Mouse (Mus musculus): Measurements from ENCODE around the gene Rgs12. TPM values are rescaled to one million over a fixed set of nuclear protein-coding genes. Genes with fewer than 3 reads are reported as not detected.

The Rgs12 gene
- polyA plus RNA-seq, 1 experiment, result 6.1 TPM

DNA sequence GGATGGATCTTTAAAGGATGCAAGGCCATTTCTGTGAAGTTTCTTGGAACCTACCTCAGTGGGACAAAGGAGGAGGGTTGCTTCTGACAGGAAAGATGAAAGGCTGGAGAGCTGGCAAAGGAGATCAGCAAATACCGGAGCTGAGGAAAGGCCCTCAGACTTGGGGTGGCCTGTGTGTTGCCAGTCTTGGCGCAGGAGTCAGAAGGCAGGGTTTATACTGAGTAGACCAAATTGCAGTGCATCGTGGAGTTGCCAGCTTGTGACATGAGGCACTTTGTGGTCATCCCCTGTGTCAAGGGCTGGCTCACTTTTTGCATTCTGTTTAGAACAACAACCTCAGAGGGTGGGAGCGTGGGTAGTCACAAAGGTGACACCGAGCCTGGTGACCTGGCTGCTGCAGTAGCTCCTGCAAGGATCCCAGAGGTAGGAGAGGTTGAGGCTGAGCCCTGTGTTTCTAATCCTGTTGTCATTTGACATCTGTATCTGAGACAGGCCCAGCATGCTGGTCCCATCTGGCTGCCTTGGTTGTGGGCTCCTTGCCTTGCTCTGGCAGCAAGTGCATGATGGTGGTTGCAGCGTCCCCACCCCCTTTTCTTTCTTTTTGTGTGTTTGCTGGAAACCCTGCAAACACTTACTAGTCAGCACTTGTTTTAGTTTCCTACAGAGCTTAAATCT, 1.4 kb downstream of the Rgs12 start:
- TF ChIP-seq CTCF (IDR thresholded peaks at IDR 0.05; ENCODE audit: extremely low read depth, insufficient read length, insufficient replicate concordance, low read depth, low read length) (no peak), POLR2A (IDR thresholded peaks at IDR 0.05; ENCODE audit: low read depth, low read length) (no peak)
- Histone ChIP-seq H3K36me3 (ENCODE audit: control insufficient read depth, insufficient read depth, low read length) (no peaks in the 10 kb centered on the region), H3K4me3 (ENCODE audit: low read depth, low read length) (no peak overlapping the region), H3K27ac (ENCODE audit: insufficient read depth, low read depth, low read length) (no peak overlapping the region), H3K4me1 (ENCODE audit: control insufficient read depth, insufficient read depth, insufficient read length, low read length) (peaks cover 5% of the 10 kb centered on the region; the same call in 1 of the 2 replicates), H3K27me3 (ENCODE audit: control insufficient read depth, insufficient read depth, low read length) (no peaks in the 10 kb centered on the region)
- WGBS, result 68% methylated on average over 6 of the region's 6 CpGs

DNA sequence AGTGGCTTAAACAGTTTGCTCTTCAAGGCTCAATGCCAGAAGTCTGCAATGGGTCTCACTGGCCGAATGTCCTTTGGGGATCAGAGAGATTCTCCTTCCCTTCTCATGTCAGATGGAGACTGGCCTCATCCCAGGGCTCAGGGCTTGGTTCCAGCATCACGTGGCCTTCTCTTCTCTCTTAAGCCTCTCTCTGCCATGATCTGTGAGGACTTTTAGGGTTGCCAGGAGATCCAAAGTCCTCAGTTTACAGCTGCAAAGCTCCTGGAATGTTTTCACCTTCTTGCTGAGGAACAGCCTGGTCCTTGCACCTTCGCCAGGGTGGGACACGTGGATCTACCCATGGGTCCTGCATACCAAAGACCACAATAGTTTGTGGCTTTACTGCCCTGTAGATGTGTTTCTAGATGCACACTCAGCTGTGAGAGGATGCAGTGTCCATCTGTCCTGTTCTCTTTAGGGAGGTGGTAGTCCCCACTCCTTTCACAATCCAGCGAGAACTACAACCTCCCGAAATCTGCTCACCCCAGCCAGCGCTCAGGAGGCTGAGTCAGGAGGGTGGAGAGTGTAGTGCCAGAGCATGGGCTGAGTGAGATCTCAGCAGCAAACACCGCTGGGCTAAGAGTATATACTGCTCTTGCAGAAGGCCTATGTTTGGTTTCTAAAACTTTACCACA, 2.1 kb downstream of the Rgs12 start:
- TF ChIP-seq CTCF (IDR thresholded peaks at IDR 0.05; ENCODE audit: extremely low read depth, insufficient read length, insufficient replicate concordance, low read depth, low read length) (no peak), POLR2A (IDR thresholded peaks at IDR 0.05; ENCODE audit: low read depth, low read length) (no peak)
- WGBS, result 71% methylated on average over 8 of the region's 8 CpGs

GRCm38 (mm10) chr5:34954508-34954907, 5.3 kb downstream of the Rgs12 start:
- Histone ChIP-seq H3K4me1 (ENCODE audit: control insufficient read depth, insufficient read depth, insufficient read length, low read length) (peaks cover 6% of the 10 kb centered on the region; the same call in 1 of the 2 replicates), H3K4me3 (ENCODE audit: low read depth, low read length) (no peak overlapping the region), H3K27ac (ENCODE audit: insufficient read depth, low read depth, low read length) (no peak overlapping the region), H3K27me3 (ENCODE audit: control insufficient read depth, insufficient read depth, low read length) (no peaks in the 10 kb centered on the region), H3K36me3 (ENCODE audit: control insufficient read depth, insufficient read depth, low read length) (no peaks in the 10 kb centered on the region)
- WGBS, result 89% methylated on average over 6 of the region's 6 CpGs
- TF ChIP-seq CTCF (IDR thresholded peaks at IDR 0.05; ENCODE audit: extremely low read depth, insufficient read length, insufficient replicate concordance, low read depth, low read length) (no peak), POLR2A (IDR thresholded peaks at IDR 0.05; ENCODE audit: low read depth, low read length) (no peak)

More for the DNA sequence above, 2.1 kb downstream of the Rgs12 start:
- no peak overlapping the region for H3K27ac ChIP-seq (ENCODE audit: insufficient read depth, low read depth, low read length)
- no peak overlapping the region for H3K4me3 ChIP-seq (ENCODE audit: low read depth, low read length)
- H3K27me3 ChIP-seq (ENCODE audit: control insufficient read depth, insufficient read depth, low read length), result no peaks in the 10 kb centered on the region
- H3K36me3 ChIP-seq (ENCODE audit: control insufficient read depth, insufficient read depth, low read length), result no peaks in the 10 kb centered on the region
- H3K4me1 ChIP-seq (ENCODE audit: control insufficient read depth, insufficient read depth, insufficient read length, low read length), result peaks cover 9% of the 10 kb centered on the region; the same call in 1 of the 2 replicates

- no peaks in the 10 kb centered on the region for H3K27me3 ChIP-seq (ENCODE audit: control insufficient read depth, insufficient read depth, low read length)
- TF ChIP-seq CTCF (IDR thresholded peaks at IDR 0.05; ENCODE audit: extremely low read depth, insufficient read length, insufficient replicate concordance, low read depth, low read length) (no peak), POLR2A (IDR thresholded peaks at IDR 0.05; ENCODE audit: low read depth, low read length) (no peak)
- H3K4me1 ChIP-seq (ENCODE audit: control insufficient read depth, insufficient read depth, insufficient read length, low read length), result peaks cover 6% of the 10 kb centered on the region; the same call in 1 of the 2 replicates
- H3K36me3 ChIP-seq (ENCODE audit: control insufficient read depth, insufficient read depth, low read length), result no peaks in the 10 kb centered on the region
- 16% methylated on average over 5 of the region's 5 CpGs for WGBS
- H3K27ac ChIP-seq (ENCODE audit: insufficient read depth, low read depth, low read length), result no peak overlapping the region
- H3K4me3 ChIP-seq (ENCODE audit: low read depth, low read length), result no peak overlapping the region
These were observed 6.4 kb downstream of the Rgs12 start for GRCm38 (mm10) chr5:34955630-34956029.

- WGBS, result 82% methylated on average over 7 of the region's 7 CpGs
- H3K36me3 ChIP-seq (ENCODE audit: control insufficient read depth, insufficient read depth, low read length), result no peaks in the 10 kb centered on the region
These were observed 6.9 kb downstream of the Rgs12 start for GRCm38 (mm10) chr5:34956151-34956550.

GRCm38 (mm10) chr5:34957015-34957414, 7.8 kb downstream of the Rgs12 start:
- 67% methylated on average over 2 of the region's 2 CpGs for WGBS
- Histone ChIP-seq H3K27me3 (ENCODE audit: control insufficient read depth, insufficient read depth, low read length) (no peaks in the 10 kb centered on the region), H3K36me3 (ENCODE audit: control insufficient read depth, insufficient read depth, low read length) (no peaks in the 10 kb centered on the region), H3K4me3 (ENCODE audit: low read depth, low read length) (no peak overlapping the region), H3K4me1 (ENCODE audit: control insufficient read depth, insufficient read depth, insufficient read length, low read length) (peaks cover 6% of the 10 kb centered on the region; the same call in 1 of the 2 replicates), H3K27ac (ENCODE audit: insufficient read depth, low read depth, low read length) (no peak overlapping the region)
- TF ChIP-seq POLR2A (IDR thresholded peaks at IDR 0.05; ENCODE audit: low read depth, low read length) (no peak), CTCF (IDR thresholded peaks at IDR 0.05; ENCODE audit: extremely low read depth, insufficient read length, insufficient replicate concordance, low read depth, low read length) (no peak)

More at GRCm38 (mm10) chr5:34956151-34956550, 6.9 kb downstream of the Rgs12 start:
- TF ChIP-seq CTCF (IDR thresholded peaks at IDR 0.05; ENCODE audit: extremely low read depth, insufficient read length, insufficient replicate concordance, low read depth, low read length) (no peak), POLR2A (IDR thresholded peaks at IDR 0.05; ENCODE audit: low read depth, low read length) (no peak)
- Histone ChIP-seq H3K27ac (ENCODE audit: insufficient read depth, low read depth, low read length) (no peak overlapping the region), H3K4me1 (ENCODE audit: control insufficient read depth, insufficient read depth, insufficient read length, low read length) (peaks cover 6% of the 10 kb centered on the region; the same call in 1 of the 2 replicates), H3K4me3 (ENCODE audit: low read depth, low read length) (no peak overlapping the region), H3K27me3 (ENCODE audit: control insufficient read depth, insufficient read depth, low read length) (no peaks in the 10 kb centered on the region)

- no peaks in the 10 kb centered on the region for H3K36me3 ChIP-seq (ENCODE audit: control insufficient read depth, insufficient read depth, low read length)
- H3K4me1 ChIP-seq (ENCODE audit: control insufficient read depth, insufficient read depth, insufficient read length, low read length), result peaks cover 6% of the 10 kb centered on the region; the same call in 1 of the 2 replicates
- WGBS, result 64% methylated on average over 1 of the region's 1 CpGs
- TF ChIP-seq CTCF (IDR thresholded peaks at IDR 0.05; ENCODE audit: extremely low read depth, insufficient read length, insufficient replicate concordance, low read depth, low read length), result no peak
- TF ChIP-seq POLR2A (IDR thresholded peaks at IDR 0.05; ENCODE audit: low read depth, low read length), result no peak
- no peaks in the 10 kb centered on the region for H3K27me3 ChIP-seq (ENCODE audit: control insufficient read depth, insufficient read depth, low read length)
- H3K4me3 ChIP-seq (ENCODE audit: low read depth, low read length), result no peak overlapping the region
- no peak overlapping the region for H3K27ac ChIP-seq (ENCODE audit: insufficient read depth, low read depth, low read length)
These were observed 10.8 kb downstream of the Rgs12 start for GRCm38 (mm10) chr5:34960021-34960420.
